Mouse (Mus musculus) spleen, adult 10 weeks (tissue): Measurements from ENCODE around the gene Gm10837. TPM values are rescaled to one million over a fixed set of nuclear protein-coding genes. Genes with fewer than 3 reads are reported as not detected.

Experiments
- polyA plus RNA-seq: library from polyadenylated mRNA; stranded (reverse); fragments of 350-450 nt; fragmentation: Illumina TruSeq; extraction: RNeasy Lipid Tissue Mini Kit (QIAGEN cat#74804); gene quantifications from one replicate; pipeline ENCODE4 v1.2.3, GENCODE M21; 2015; ENCODE audit warnings: low replicate concordance; ENCODE audit not compliant: insufficient read depth

The Gm10837 gene
- polyA plus RNA-seq = not detected

DNA sequence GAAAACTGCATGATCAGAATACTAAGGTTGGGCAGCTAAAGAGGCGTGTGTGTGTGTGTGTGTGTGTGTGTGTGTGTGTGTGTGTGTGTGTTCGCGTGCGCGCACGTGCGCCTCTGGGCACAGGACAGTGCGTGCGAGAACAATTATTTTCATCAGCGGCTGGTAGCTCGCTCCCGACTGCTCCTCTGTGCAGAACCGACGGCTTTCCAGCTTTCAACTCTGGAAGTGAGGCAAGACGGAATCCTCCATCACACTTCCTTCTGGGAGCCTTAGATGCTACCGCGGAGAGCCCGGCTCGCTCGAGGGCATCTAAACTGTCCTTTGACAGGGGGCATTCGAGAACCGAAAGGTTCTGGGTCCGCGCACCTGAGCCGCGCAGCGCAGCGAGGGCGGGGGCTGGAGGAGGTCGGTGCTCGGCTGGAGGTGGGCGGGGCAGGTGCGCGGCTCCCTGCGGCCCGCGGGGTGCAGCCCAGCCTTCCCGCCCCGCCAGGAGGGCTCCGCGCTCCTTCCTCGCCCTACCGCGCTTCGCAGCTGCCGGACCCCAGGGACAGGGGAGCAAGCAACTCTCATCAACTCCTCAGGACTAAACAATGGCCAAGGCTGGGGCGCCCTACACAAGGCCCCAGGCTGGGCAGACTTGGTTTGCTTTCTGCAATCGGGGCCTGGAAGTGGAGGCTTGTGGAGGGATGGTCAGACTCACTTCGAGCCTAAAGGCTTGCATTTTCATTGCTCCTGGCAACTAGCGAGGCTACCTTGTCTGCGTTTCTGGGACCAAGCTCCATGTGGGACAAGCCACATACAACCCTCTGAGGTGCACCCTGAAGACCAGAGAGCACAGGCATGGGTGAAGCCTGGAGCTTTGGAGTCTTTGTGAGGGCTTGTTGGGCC is at the start of gene Gm10837:
Gm10837 (plus strand) TSS at position 146 of the 888 bp plus-strand sequence.

DNA sequence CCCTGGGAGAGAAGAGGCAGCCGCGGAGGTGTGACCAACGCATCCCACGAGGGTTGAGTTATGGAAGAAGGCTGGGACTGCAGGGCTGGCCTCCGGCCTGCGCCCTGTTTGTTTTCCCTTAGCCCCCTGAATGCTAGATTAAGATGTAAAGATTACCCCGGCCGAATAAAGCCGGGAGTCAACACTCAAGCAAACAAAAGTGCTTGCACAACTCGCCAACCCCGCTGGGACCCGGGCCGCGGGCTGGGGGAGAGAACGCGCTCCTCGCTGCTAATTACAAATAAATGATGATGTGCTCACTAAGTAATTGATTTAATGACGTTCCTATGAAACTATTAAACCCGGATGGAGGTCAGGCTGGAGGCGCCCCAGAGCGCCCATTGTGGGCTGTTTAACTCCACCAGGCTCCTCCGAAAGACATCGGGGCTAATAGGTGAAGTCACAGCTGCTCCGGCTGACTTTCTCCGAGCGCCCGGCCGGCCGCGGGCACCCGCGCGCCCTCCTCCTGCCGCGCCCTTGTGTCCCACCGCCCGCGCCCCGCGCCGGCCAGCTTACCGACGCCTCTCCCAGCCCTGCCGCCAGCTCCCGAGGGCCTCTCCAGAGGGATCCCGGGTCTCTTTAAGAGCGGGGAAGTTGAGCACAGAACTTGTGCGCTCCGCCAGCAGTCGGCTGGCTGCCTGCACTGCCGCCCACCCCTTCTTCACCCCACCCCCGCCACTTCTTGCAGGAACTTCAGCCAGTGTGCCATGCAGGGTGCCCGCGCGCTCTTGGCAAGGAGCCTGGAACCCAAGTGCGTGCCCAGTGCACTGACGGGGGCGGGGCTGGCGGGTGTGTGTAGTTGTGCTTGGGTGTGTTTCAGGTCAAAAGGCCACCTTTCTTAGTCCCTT is 39.6 kb upstream of the Gm10837 start, which contains the start of gene Gm5089:
Gm5089 (minus strand) TSS at position 620 of the 887 bp plus-strand sequence.

DNA sequence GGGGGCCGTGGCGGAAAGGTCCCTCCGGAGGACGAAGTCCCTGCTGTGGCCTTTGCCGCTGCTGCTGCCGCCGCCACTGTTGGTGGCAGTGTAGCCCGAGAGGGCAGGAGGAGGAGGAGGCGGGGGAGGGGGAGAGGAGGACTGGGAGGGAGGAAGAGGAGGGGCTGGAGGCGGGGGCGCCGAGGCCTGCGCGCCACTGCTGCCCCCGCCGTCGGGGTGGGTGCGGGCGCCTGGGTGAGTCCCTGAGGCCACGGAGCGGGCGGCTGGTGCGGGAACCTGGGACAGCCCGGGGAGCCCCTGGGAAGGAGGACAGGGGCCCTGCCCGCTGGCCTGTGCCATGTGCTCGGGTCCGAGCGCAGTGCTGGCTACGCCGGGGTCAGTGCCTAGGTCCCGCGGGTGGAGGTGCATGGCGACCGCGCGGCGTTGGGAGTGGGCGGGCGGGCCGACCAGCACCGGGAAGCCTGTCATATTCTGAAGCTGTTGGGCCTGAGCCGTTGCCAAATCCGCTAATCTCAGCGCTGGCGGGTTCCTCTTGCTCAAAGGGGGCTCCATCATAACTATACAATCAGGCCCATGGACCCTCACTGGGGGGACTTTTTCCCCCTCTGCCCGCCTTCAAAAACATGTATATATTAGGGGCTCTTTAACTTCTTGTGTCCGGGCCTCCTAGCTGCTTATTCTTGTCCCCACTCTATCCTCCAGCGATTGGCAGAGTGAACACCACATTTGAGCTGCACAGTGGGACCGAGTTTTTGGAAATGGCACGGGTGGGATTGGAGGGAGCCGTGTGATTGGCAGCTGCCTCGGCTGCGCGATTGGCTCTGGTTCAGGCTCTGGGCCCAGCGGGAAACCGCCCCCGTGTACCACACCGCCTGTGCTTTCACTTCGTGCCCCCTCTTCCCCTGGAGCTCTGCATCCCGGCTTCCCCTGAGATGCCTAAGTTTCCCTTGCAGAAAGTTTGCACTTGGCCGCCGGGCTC is 25.3 kb upstream of the Gm10837 start, which contains the start of gene Zic5:
Zic5 (minus strand) TSS at position 915 of the 979 bp plus-strand sequence.

DNA sequence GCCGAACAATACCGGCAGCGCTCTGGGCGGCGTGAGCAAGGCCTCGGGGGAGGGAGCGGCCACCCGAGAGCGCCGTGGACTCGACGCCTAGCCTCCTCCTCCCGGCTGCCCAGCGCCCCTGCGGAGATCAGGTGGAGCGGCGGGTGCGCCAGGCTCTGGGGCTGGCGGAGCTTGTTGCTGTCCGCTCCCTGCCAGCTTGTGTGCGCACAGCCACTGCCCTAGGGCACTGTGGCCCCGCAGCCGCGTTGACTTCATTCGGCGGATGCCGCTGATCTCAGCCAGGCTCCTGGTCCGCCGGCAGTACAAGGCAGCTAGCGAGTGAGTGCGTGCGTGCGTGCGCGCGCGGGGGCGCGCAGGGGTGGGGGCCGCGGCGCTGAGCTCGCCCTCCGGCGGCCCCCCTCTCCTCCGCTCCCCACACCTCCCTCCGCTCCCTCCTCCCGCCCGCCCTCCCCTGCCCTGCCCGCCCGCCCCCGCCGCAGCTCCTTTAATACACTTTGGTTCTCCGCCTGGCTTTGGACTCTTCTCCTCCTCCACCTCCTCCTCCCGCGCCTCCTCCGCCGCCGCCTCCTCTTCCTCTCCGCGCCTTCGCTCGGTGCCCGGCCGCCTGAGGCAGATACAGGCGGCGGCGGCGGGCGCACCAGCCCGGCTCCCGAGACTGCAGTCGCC is 15.4 kb upstream of the Gm10837 start, which contains the start of gene Zic2:
Zic2 (plus strand) TSS at position 545 of the 666 bp plus-strand sequence.

DNA sequence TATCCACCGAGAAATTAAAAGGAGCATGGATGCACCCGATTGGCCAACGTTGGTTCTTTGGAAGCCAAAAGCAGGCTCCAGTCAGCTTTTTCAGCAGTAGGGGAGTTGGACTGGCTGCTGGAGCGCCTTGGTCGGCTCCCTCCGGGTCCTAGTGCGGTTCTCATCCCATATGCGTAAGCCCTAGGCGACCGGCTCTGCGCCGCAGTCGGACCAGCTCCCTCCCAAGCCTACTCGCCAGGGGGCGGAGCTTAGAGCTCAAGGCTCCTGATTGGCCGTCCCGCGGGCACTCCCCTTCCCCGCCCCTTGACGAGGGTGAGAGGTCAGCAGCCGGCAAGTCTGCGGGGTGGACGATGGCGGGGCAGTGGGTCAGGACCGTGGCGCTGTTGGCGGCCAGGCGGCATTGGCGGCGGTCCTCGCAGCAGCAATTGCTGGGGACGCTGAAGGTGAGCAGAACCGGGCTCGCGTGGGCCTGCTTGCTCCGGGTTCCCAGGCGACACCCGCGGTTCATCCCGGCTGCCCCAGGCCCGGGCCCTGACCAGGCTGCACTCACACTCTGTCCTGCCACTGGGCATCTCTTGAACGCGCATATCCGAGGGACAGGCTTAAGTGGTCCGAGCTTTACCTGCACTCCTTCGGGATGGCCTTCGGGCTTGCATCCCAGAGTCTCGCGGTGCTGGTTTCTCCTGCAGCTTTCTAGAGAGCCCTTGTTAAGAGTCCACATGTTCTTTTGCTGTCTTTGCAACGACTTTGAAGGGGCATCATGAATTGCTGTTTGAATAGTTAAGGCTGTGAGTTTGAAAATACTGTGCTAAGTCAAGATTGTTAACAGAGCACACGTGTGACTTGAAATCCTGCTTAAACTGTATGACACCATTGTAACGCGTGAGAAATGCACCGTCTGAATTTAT is 43.9 kb downstream of the Gm10837 start, which contains the start of gene Pcca:
Pcca (plus strand) TSS at position 308 of the 908 bp plus-strand sequence.

Other genes with a start within 250 kb of the Gm10837 start
- gene Gm5089, start 39.5 kb upstream of the Gm10837 start, polyA plus RNA-seq = not detected
- gene Zic5, start 24.9 kb upstream of the Gm10837 start, polyA plus RNA-seq = not detected
- gene Zic2, start 15.2 kb upstream of the Gm10837 start, polyA plus RNA-seq = not detected
- gene Pcca, start 43.7 kb downstream of the Gm10837 start, polyA plus RNA-seq = 17.6 TPM